Mouse (Mus musculus) limb, embryonic 15.5 days (tissue): Measurements from ENCODE around the gene Phip. TPM values are rescaled to one million over a fixed set of nuclear protein-coding genes. Genes with fewer than 3 reads are reported as not detected.

Experiments
- ATAC-seq: fragments of 200-750 bp; cut with Nextera tagmentation; 2 replicates; pipeline ENCODE4 v1.8.0; 2017; ENCODE audit warnings: low read depth, moderate TSS enrichment; ENCODE audit not compliant: insufficient number of reproducible peaks, low FRiP score, low TSS enrichment
- H3K27ac ChIP-seq: fragments of 300-500 bp; sonication (generic); 2 replicates; pipeline ENCODE4 v1.5.1; 2015; ENCODE audit warnings: moderate library complexity, mild to moderate bottlenecking, inconsistent platforms
- H3K27me3 ChIP-seq: fragments of 300-500 bp; sonication (generic); 2 replicates; pipeline ENCODE4 v1.6.1; 2015; ENCODE audit warnings: inconsistent platforms
- H3K36me3 ChIP-seq: fragments of 300-500 bp; sonication (generic); 2 replicates; pipeline ENCODE4 v1.6.1; 2015; ENCODE audit warnings: inconsistent platforms
- H3K4me1 ChIP-seq: fragments of 300-500 bp; sonication (generic); 2 replicates; pipeline ENCODE4 v1.6.1; 2015; ENCODE audit warnings: inconsistent platforms
- H3K4me2 ChIP-seq: fragments of 300-500 bp; sonication (generic); 2 replicates; pipeline ENCODE4 v1.6.1; 2015; ENCODE audit warnings: mild to moderate bottlenecking, inconsistent platforms
- H3K4me3 ChIP-seq: fragments of 300-500 bp; sonication (generic); 2 replicates; pipeline ENCODE4 v1.5.1; 2015; ENCODE audit warnings: mild to moderate bottlenecking, inconsistent platforms
- H3K9ac ChIP-seq: fragments of 300-500 bp; sonication (generic); 2 replicates; pipeline ENCODE4 v1.6.1; 2015; ENCODE audit warnings: inconsistent platforms
- H3K9me3 ChIP-seq: fragments of 300-500 bp; sonication (generic); 2 replicates; pipeline ENCODE4 v1.6.1; 2016; ENCODE audit warnings: inconsistent platforms
- WGBS: fragments of 180-500 bp; shearing (Covaris S2); methylation state at CpG from one replicate; pipeline ENCODE4 v1.1.7; 2015; 5-methylcytosine and 5-hydroxymethylcytosine counted together
- polyA plus RNA-seq: library from polyadenylated mRNA; unstranded; fragments of >200 nt; fragmentation: Nextera tagmentation; extraction: Ambion mirVana; gene quantifications from 2 replicates; pipeline ENCODE4 v1.2.1, GENCODE M21; 2015

Gene Phip
- polyA plus RNA-seq, 1 experiment from 2014 or later = 87.9 TPM

DNA sequence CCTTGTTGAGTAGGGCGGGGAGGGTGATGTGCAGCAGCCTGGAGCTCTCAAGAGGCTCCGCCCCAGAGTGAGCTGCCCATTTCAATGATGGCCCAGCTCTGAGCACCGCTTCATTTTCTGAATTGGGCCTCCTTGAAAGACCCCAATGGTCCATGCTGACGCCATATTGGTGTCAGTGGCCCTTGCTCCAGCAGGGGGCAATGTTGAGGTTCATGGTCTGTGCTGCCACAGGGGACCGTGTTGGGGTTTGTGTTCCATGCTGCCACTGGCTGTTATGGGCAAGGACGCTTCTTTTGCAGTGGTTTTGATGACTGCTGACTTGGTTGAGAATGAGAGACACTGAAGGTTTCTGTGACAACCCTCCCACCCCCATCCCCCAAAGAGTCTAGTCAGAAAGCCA, 148.9 kb downstream of the Phip start:
- H3K9me3 ChIP-seq = no peaks in the 10 kb centered on the region
- no peak overlapping the region for H3K9ac ChIP-seq
- no peak for ATAC-seq
- H3K36me3 ChIP-seq = 0 out of 2 replicates have a peak, but pooled peaks cover 4% of the 10 kb centered on the region
- H3K4me3 ChIP-seq = no peak overlapping the region
- no peaks in the 10 kb centered on the region for H3K27me3 ChIP-seq
- WGBS = 93% methylated on average over 6 of the region's 6 CpGs
- no peak overlapping the region for H3K4me2 ChIP-seq
- peaks cover 4% of the 10 kb centered on the region; the same call in 1 of the 2 replicates for H3K4me1 ChIP-seq
- no peak overlapping the region for H3K27ac ChIP-seq

Other genes starting within 250 kb of the Phip start
- gene Irak1bp1, start 146.0 kb downstream of the Phip start, polyA plus RNA-seq = 15.3 and 16.9 TPM in 2 replicates
- 229 and 231 TPM in 2 replicates for gene Hmgn3, start 171.2 kb upstream of the Phip start, polyA plus RNA-seq